In genomic region chr7:99919971-99920370, GRCm38 (mm10) we compare ENCODE assay signal across 26 mouse cellular contexts. TPM values are rescaled to one million over a fixed set of nuclear protein-coding genes. Genes with fewer than 3 reads are reported as not detected.
A peak's percentile ranks its signal among the peaks of the same experiment; 100 is the strongest.
DNase-seq lines count a peak whose midpoint lies in the region; TF ChIP-seq lines count a peak whose summit lies in the region.
"Had no signal": no experiment of that assay in that cellular context is flagged by ENCODE, and none has a peak within 500 bp of the region (broad histone marks: within the 10 kb centered on the region; RNA-seq: fewer than 3 reads in every experiment).

No protein-coding gene starts in this region.

- no peak overlapping the region for H3K4me3 ChIP-seq in left cerebral cortex, adult 2 months
- H3K4me3 ChIP-seq in thymus, adult 2 months (ENCODE audit: control insufficient read depth, insufficient read depth, low read length), result no peak overlapping the region
- H3K4me3 ChIP-seq: embryonic facial prominence, embryonic 10.5 days; embryonic facial prominence, embryonic 13.5 days; erythroblast, embryonic 14.5 days; forebrain, embryonic 12.5 days; forebrain, embryonic 15.5 days; gastrocnemius, adult 2 months; heart, embryonic 13.5 days had no signal

- intact Hi-C loops in left cerebral cortex, adult 2 months (cut with DNase I), result no loop called here
- intact Hi-C loops in left cerebral cortex, postnatal 4 days (cut with DNase I), result loop anchor here (10.0 kb wide), 2 partner anchors 65 to 185 kb away; partner anchors contain the start of gene Rnf169

- no peak for DNase-seq in left cerebral cortex, adult 2 months (ENCODE audit: extremely low spot score in 1 of 2, low spot score in 2 of 2)
- DNase-seq in left cerebral cortex, postnatal 4 days, result no peak
- DNase-seq in thymus, adult 2 months, result peak; percentile 65
- peak; percentile 69 to 70 for DNase-seq in thymus, postnatal 10 days (ENCODE audit: low spot score in 2 of 2)
- DNase-seq in thymus, postnatal 36 days, result peak; percentile 60 to 78
- DNase-seq in frontal cortex, postnatal 10 days (ENCODE audit: low spot score in 2 of 2), result no peak
- no peak for DNase-seq in lung, postnatal 25 days (ENCODE audit: low spot score)
- DNase-seq in frontal cortex, postnatal 36 days (ENCODE audit: low spot score in 2 of 2), result no peak
- DNase-seq: adrenal gland, adult 8-10 months; adrenal gland, postnatal 25 days; cerebellum, adult 11-12 months; cerebellum, adult 8-10 months; cerebellum, postnatal 36 days; embryo, embryonic 11 days; gastrocnemius, adult 2 months; gastrocnemius, postnatal 14 days; heart, adult 11 months; heart, postnatal 14 days; heart, postnatal 4 days had no signal

- 93% methylated on average over 6 of the region's 6 CpGs for WGBS in thymus, adult 2 months

- peak overlapping the region; percentile 57; the same call in 1 of the 2 replicates for H3K27ac ChIP-seq in left cerebral cortex, adult 2 months
- no peak overlapping the region for H3K27ac ChIP-seq in thymus, adult 2 months (ENCODE audit: control insufficient read depth, insufficient read depth, low read length)
- H3K27ac ChIP-seq: embryonic facial prominence, embryonic 10.5 days; embryonic facial prominence, embryonic 13.5 days; forebrain, embryonic 12.5 days; forebrain, embryonic 15.5 days; gastrocnemius, adult 2 months; heart, embryonic 13.5 days; hindbrain, embryonic 14.5 days had no signal

- H3K4me1 ChIP-seq in thymus, adult 2 months (replicated peaks; ENCODE audit: control insufficient read depth, insufficient read depth, low read length), result peaks cover 45% of the 10 kb centered on the region

- no peak for TF ChIP-seq CTCF in left cerebral cortex, adult 2 months (IDR thresholded peaks at IDR 0.05)
- no peak for TF ChIP-seq CTCF in thymus, adult 2 months (IDR thresholded peaks at IDR 0.05; ENCODE audit: borderline replicate concordance, control insufficient read depth, extremely low read depth, insufficient read depth, low read length, poor library complexity)

- no peaks in the 10 kb centered on the region for H3K27me3 ChIP-seq in thymus, adult 2 months (ENCODE audit: control insufficient read depth, insufficient read depth, low read length)

- TF ChIP-seq POLR2A in thymus, adult 2 months (IDR thresholded peaks at IDR 0.05; ENCODE audit: control insufficient read depth, extremely low read depth, insufficient read depth, low read length, poor library complexity), result no peak

- H3K36me3 ChIP-seq in thymus, adult 2 months (ENCODE audit: control insufficient read depth, insufficient read depth, low read length), result peaks cover 18% of the 10 kb centered on the region

RNA-seq across cellular contexts. Expression of gene Spcs2, which starts 56.7 kb away (rescaled TPM):
- total RNA-seq in left cerebral cortex, adult 2 months (2021), result 10 to 100 TPM; 86.4 to 90.6 TPM
- total RNA-seq in left cerebral cortex, postnatal 4 days (2021), result 10 to 100 TPM; 83.1 to 90.7 TPM
- polyA plus RNA-seq in thymus, adult 2 months (2012; rRNA removed), result 83.7 and 91.7 TPM in 2 replicates

Comparison
In these comparisons a context has a peak if more than half of its experiments do, and no peak if none do; other contexts are left out.
1. DNase-seq: peak in thymus, adult 2 months (single experiment), thymus, postnatal 10 days (2 of 2) and thymus, postnatal 36 days (2 of 2); none in left cerebral cortex, adult 2 months (0 of 2), left cerebral cortex, postnatal 4 days (single experiment), frontal cortex, postnatal 10 days (0 of 2), lung, postnatal 25 days (single experiment) and frontal cortex, postnatal 36 days (0 of 2).